Mouse (Mus musculus) stomach, embryonic 16.5 days (tissue): ENCODE data around the gene Ptpn20. TPM values are rescaled to one million over a fixed set of nuclear protein-coding genes. Genes with fewer than 3 reads are reported as not detected.

Experiments used
- ATAC-seq: fragments of 200-750 bp; cut with Nextera tagmentation; 2 replicates; pipeline ENCODE4 v1.8.0; 2017; ENCODE audit warnings: moderate number of reproducible peaks, moderate TSS enrichment; ENCODE audit not compliant: insufficient read depth, low FRiP score
- H3K27ac ChIP-seq: fragments of 300-500 bp; sonication (generic); 2 replicates; pipeline ENCODE4 v1.5.1; 2014; ENCODE audit warnings: low read length
- H3K27me3 ChIP-seq: fragments of 300-500 bp; sonication (generic); 2 replicates; pipeline ENCODE4 v1.6.1; 2014; ENCODE audit warnings: low read length, control low read depth, mixed read lengths; ENCODE audit not compliant: control insufficient read depth, insufficient read depth
- H3K36me3 ChIP-seq: fragments of 300-500 bp; sonication (generic); 2 replicates; pipeline ENCODE4 v1.6.1; 2014; ENCODE audit warnings: low read length; ENCODE audit not compliant: control insufficient read depth, insufficient read depth
- H3K4me1 ChIP-seq: fragments of 300-500 bp; sonication (generic); 2 replicates; pipeline ENCODE4 v1.6.1; 2014; ENCODE audit warnings: low read length, control low read depth, mixed read lengths; ENCODE audit not compliant: control insufficient read depth, insufficient read depth
- H3K4me2 ChIP-seq: fragments of 300-500 bp; sonication (generic); 2 replicates; pipeline ENCODE4 v1.6.1; 2014; ENCODE audit warnings: low read depth, low read length, mixed read lengths
- H3K4me3 ChIP-seq: fragments of 300-500 bp; sonication (generic); replicated peaks from 2 replicates; pipeline ENCODE4 v1.5.1; 2014; ENCODE audit warnings: mild to moderate bottlenecking, low read length
- H3K9ac ChIP-seq: fragments of 300-500 bp; sonication (generic); 2 replicates; pipeline ENCODE4 v1.6.1; 2014; ENCODE audit warnings: low read length
- H3K9me3 ChIP-seq: fragments of 300-500 bp; sonication (generic); replicated peaks from 2 replicates; pipeline ENCODE4 v1.6.1; 2016; ENCODE audit warnings: low read length, control low read depth; ENCODE audit not compliant: control insufficient read depth
- WGBS: fragments of 180-500 bp; shearing (Covaris S2); extraction: QIAGEN DNeasy Blood & Tissue Kit; methylation state at CpG from one replicate; pipeline ENCODE4 v1.1.7; 2014; 5-methylcytosine and 5-hydroxymethylcytosine counted together
- polyA plus RNA-seq: library from polyadenylated mRNA; unstranded; fragments of >200 nt; fragmentation: Nextera tagmentation; extraction: Ambion mirVana; gene quantifications from 2 replicates; pipeline ENCODE4 v1.2.1, GENCODE M21; 2015

Ptpn20 gene
- polyA plus RNA-seq, 1 experiment from 2014 or later: 0.08 TPM

- Histone ChIP-seq H3K4me3 (no peak overlapping the region), H3K4me2 (no peak overlapping the region), H3K9me3 (no peaks in the 10 kb centered on the region), H3K36me3 (no peaks in the 10 kb centered on the region), H3K4me1 (peaks cover 2% of the 10 kb centered on the region; the same call in 1 of the 2 replicates), H3K27ac (no peak overlapping the region), H3K9ac (no peak overlapping the region), H3K27me3 (no peaks in the 10 kb centered on the region)
- WGBS: 33% methylated on average over 6 of the region's 6 CpGs
- peak; percentile 39; the same call in 1 of the 2 replicates for ATAC-seq
Measured at GRCm38 (mm10) chr14:33687444-33688028, 98.5 kb downstream of the Ptpn20 start.

- Histone ChIP-seq H3K4me3 (no peak overlapping the region), H3K36me3 (no peaks in the 10 kb centered on the region), H3K27ac (no peak overlapping the region), H3K27me3 (no peaks in the 10 kb centered on the region), H3K4me2 (no peak overlapping the region), H3K9me3 (no peaks in the 10 kb centered on the region), H3K9ac (no peak overlapping the region), H3K4me1 (no peaks in the 10 kb centered on the region; the same call in 1 of the 2 replicates)
- ATAC-seq: no peak
Measured at GRCm38 (mm10) chr14:33689044-33689443, 100.0 kb downstream of the Ptpn20 start.

Other genes starting within 250 kb of the Ptpn20 start
- gene Mapk8, start 142.0 kb upstream of the Ptpn20 start, polyA plus RNA-seq: 13.9 and 14.2 TPM in 2 replicates
- gene Frmpd2, start 117.5 kb upstream of the Ptpn20 start, polyA plus RNA-seq: not detected in 2 replicates